Mouse (Mus musculus) retina, adult 2 months (tissue): ENCODE measurements at regions not wholly inside any gene's neighbourhood (a gene's known extent, or its start where the extent isn't known, plus 50 kb on each side); places are given as distances from the start of the nearest gene placed in this dataset.

Experiments
- DNase-seq: peaks from one replicate; pipeline ENCODE4 v3.0.0-alpha.2; 2012; ENCODE audit warnings: low read depth, low spot score

DNA sequence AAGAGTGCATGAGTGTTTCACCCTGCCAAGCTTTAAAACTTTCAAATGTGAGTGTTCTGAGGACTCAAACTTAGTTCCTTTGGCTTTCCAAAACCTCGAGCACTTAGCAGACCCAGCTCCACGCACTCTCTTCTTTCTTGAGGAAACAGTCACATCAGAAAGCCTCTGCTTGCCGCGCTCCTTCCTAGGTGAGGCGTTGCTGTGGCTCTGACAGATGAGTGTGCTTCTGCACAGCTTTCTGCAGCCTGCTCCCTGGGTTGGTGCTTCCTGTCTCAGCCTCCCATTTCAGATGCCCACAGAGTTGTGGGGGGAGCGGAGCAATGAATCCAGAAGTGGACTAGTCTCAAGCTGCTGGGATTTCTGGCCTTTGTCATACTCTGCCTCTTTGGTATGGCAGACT lies 95.3 kb upstream of the Id2 start:
- no peak for DNase-seq

DNA sequence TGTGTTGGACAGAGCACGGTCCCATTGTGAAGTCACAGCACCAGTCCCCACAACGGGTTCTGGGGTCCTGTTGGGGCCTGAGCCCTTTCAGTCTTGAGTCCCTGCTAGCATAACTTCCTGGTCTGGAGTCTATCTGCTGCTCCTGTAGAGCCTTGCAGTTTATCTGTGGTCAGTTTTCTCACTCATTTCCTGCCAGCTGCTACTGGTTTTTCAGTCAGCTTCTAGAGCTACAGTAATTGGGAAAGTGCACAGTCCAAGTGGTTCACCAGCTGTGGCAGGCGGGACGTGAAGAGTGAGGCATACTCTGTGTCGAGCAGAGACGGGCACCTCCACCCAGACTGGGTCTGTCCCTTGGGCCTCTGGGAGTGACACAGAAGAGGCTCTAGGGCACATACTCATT lies 93.4 kb upstream of the Id2 start:
- no peak for DNase-seq

DNA sequence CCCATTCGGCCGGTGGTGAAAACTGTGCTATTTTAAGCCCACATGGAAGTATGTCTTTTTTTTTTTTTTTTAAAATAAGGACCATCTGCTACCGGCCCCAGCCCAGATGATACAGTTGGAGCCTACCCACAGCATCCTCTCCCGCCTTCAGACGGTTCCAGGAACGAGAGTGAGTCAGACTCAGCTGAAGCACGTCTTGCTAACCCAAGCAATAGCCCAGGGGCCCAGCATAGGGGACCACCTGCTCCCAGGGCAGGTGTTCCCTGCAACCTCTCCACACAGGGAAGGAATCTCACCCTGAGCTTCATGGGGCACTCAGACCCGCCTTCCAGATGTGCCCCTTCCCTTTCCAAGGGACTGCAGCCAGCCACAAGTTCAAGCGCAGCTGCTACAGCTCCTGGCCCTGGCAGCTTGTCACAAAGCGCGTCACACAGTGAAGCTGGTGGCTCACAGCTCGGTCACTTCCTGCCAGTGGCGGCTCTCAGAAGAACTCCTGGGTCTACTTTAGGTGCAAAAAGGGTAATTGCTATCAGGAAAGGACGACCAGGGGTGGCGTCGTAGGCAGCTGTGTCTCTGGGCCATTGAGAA lies 92.3 kb upstream of the Id2 start:
- DNase-seq: no peak

DNA sequence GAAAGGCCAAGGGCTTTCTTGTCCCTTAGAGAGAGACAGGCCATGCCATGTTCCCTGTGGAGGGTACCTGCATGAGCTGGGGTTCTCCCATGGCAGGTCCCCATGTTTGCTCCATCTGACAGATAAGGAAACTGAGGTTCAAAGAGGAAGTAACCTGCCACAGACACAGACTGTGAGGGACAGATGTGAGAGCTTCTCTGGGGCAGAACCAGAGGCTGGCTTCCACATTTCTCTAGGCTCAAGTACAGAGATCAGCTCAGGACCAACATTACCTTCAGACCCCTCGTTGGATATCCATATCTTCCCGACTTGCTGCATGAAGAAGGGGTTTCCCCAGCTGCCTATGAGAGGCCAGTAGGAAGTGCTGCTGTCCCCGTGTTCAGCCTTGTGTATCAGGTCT lies 91.6 kb upstream of the Id2 start:
- no peak for DNase-seq

DNA sequence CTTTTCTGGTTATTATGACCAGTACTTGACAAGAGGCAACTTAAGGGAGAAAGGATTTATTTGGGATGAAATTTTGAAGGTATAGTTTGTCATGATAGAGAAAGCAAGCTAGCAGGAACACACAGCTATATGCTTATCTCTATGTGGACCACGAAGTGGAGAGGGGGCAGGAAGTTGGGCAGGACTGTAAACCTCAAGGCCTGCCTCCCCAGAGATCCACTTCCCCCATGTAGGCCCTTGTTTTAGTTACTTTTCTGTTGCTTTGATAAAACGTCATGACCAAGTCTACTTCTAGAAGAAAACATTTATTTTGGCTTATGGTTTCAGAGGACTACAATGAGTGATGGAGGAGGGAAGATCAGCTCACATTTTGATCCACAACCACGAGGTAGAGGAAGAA lies 90.3 kb upstream of the Id2 start:
- no peak for DNase-seq

DNA sequence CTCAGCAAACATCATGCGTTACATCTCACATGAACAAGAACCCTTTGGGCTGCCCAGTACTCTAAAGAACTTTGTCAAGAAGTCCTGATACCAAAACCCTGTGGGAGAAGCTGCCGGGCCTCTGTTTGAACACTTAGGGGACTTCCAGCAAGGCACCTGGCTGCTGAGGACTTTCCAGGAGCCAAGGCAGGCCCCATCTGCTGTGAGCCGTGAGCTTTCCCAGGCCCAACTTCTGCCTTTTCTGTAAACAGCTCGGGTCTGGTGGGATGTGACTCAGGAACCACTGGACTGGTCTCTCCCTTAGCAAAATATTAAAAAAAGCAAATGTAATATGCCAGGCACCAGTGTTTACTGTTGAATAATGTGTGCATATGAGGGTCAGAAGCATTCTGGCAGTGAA lies 85.7 kb upstream of the Id2 start:
- no peak for DNase-seq

DNA sequence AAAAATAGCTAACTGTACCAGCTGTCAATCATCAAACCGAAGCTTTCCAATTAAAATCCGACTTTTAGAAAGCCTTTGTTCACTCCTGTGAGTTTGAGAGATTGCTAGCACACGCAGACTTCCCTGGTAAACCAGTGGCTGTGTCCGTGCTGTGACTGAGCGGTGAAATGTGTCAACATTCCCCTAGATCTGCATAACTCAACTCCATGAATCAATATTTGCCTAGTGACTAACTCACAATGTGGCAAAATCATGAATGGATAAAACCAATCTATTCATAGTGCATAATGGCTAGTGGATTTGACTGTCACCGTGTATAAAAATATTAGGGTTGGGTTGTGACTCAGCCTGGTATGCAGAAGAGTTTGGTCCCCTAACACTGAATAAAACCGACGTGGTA lies 84.4 kb upstream of the Id2 start:
- no peak for DNase-seq

DNA sequence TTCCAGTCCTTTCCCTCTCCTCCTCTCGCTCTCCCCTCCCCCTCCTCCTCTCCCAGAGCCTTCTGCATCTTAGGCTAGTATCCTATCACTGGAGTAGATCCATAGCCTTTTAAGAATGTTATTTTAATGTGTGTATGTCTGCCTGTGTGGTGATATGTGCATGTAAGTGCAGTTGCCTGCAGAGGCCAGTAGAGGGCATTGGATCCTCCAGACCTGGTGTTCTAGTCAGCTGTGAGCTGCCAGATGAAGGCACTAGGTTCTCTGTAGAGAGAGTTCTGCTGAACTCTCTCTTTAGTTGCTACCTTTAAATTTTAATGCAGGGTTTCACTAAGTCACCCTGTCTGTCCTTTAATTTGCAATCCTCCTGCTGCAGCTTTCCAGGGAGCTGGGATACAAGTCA lies 83.9 kb upstream of the Id2 start:
- DNase-seq: no peak

DNA sequence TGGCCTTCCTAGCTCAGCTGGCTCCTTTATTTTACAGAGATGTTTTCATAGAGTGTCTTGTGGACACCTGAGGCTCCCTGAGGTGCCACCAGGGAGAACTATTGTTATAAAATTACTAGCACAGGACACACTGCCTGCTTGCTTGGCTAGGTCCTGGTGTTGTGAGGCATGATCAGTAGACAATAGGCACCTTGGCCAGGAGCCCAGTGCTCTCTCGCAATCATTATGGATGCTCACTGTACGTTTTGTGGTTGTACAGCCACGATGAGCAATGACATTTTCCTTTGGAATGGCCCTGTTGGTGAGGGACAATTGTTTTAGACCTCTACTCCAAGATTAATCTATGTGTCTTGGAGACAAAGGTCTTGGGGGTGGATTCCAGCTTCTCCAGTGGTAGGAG lies 83.3 kb upstream of the Id2 start:
- DNase-seq: no peak

DNA sequence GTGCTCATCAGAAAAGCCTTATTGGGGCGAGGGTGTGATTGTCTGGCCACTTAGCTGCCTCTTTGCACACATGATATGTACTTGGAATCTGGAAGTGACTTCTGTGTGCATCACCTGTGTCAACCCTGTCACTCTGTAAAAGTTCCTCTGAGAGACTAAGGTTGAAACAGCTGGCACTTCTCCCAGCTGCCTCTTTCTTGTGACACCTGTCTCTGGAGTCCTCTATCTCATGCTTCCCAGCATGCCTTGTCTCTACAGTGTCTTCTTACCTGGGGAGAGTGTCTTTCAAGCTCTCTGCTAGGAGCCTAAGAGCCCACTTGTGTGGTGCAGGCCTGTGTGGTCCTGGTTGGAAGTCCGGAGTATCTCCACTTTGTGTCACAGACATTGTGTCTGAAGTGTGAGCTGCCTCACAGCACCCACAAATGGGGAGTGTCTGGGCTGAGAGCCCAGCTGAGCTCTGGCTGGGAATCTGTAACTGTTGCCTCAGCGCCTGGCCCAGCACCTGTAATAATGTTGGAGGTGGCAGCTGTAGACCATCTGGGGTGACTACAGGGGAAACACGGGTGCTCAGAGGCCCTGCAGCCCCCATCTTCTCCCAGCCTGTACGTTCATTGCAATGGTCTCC lies 81.7 kb upstream of the Id2 start:
- no peak for DNase-seq

DNA sequence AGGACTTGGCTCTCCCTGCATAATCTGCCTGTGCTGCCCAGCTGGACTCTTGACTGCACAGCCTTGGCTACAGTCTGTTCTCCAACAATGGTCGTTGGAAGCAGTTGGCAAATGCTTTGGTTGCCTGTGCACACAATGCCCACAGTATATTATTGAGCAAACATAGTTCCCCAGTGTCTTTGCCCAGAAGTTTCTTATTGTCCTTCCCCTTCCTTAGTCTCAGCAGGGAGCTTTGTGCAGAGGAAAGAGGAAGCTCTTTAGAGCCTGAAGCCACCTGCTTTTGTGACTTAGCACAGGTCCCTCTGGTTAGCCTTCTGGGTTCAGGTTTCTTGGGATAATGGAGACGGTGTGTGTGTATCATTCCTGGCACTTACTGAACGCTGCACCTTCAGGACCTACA lies 80.9 kb upstream of the Id2 start:
- DNase-seq: no peak

DNA sequence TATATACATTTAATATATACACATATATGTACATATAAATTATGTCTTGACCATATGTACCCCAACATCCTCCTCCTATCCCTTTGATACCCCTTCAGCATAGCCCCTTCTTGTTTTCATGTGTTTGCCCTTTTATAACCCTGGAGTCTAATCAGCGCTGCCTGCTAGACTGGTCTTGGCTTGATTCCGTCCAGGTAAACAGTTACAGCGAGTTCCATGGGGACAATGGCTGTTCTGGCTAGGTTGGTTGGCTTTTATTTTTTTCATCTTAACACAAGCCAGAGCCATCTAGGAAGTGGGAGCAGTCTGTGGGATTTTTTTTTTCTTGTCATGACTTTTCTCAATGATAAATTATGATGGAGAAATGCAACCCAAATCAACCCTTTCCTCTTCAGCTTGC lies 79.6 kb upstream of the Id2 start:
- no peak for DNase-seq

DNA sequence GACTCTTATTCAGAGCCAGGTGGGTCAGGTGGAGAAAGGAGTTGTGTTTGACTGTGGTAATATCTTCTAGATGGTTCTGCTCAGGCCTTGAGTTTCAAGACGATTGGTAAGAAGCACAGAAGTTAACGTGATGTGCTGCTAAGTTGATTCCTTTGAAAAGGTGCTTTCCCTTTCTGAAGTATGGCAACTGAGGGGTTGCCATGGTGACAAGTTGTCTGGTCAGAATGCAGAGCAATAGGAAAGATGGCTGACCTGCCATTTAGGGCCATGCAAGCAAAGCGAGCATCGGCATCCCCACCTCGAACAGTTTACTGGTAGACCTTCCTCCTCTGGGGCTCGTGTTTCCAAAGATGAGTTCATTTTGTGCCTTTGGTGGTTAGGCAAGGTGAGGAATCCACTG lies 76.1 kb upstream of the Id2 start:
- no peak for DNase-seq

DNA sequence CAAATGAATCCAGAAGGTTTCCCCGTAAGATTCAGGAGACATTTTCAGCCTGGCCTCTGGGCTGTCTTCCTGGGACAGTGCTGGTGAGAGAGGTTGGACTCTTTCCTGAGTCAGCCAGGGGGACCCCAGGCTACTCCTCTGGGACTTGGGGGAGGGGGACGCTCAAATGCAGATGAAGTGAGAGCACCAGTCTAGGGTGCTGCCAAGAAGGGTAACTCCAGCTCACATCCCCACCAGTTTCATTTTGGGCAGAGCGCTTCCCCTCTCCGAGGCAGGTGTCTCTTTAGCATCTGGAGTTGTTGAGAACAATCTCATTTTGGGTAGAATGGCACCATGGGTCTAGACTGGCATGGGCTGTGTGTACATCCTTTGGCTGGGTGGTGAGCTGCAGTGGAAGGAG lies 75.5 kb upstream of the Id2 start:
- no peak for DNase-seq

DNA sequence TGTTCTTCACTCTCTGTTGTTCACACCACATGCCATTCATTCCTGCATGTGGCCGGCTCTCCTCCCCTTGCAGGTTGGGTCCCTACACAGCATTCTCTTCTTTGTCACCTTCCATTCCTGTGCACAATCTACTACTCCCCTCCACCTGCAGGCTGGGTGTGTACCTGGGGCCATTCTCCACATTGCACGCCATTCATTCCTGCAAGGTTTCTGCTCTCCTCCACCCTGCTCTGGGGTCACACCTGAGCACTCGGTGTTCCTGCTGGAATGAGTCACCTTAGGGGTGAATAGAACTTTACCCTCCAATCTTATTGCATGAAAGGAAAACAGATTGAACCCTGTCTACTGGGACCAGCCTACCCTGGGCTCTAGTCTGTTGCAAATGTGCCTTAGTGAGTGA lies 72.7 kb upstream of the Id2 start:
- DNase-seq: no peak

DNA sequence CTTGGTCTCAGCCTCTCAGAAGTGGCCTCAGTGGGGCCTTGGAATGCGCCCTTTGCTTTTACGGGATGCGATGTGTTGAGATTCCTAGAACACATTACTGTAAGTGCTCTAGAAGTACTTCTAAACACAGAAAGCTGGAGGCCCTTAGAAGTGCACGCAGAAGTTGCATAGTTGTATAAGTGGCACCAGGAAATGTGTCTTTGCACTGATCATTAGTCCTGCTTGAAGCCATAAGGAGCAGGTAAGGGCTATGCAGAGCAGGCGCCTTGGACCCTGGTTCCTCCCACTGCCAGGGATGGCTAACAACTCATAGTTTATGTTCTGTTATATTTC lies 71.2 kb upstream of the Id2 start:
- no peak for DNase-seq

DNA sequence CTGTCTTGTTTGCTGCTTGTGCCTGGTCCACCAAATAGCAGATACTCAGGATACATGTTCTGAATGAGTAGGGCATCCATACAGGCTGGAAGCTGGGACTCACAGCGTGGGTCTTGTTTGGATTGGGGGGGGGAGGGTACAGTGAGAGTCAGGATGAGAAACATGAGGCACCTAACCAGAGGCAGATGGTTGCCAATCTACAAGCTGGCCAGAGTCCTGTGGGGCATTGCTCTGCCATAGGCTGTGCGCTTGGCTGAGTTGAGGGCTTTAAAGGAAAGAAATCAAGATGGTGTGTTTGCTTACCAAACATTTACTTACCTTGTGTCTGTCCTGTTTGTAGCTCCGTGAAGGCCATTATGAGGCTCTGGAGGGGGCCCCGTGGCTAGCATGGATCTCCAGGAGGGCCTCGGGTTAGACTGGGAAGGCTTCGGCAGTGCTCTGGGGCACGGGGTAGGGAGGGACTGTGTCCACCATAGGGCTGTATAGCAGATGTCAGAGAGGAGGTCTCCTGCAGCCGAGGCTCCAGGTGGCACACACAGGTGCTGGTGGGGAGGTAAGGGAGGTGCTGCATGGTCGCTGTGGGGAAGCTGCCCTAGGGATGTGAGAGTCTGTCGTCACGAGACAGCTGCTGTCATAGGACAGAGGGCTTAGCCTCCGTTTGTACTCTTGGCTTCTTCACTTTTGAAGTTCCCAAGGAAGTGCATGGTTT lies 70.7 kb upstream of the Id2 start:
- no peak for DNase-seq

DNA sequence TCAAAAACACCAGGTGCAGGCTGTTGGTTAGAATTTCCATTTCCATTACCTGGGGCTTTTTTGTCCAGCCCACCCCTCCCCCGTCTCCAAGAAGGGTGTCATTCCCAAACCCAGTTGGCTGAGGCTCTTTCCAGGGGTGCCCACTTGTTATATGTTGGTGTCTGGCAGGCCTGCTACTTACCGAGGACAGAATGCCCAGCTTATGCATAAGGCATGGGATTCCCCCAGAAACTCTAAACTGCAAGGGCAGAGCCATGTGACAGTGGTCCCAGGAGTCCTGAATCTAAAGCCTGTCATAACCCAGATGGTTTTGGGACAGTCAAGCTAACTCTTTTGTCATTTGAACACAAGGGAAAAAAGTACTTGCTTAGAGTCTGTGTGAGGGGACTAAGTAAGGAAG lies 69.6 kb upstream of the Id2 start:
- DNase-seq: no peak

DNA sequence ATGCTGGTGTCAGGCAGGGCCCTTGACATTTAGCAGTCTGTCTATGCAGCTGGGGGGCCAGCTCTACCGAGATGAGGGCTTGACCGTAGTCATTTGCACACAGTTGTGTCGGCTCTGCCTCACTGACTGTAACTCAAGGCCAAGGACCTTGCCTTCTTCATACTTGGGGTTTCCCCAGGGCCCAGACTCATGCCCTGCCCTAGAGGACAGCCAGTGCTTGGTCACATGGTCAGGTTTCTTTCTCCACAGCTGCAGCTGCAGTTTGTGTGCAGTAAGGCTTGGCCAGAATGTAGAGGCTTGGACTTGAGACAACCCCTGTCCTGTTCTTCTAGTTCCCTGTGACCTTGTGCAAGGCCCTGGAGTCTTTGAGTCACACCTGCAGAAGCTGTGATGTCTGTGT lies 68.7 kb upstream of the Id2 start:
- no peak for DNase-seq

DNA sequence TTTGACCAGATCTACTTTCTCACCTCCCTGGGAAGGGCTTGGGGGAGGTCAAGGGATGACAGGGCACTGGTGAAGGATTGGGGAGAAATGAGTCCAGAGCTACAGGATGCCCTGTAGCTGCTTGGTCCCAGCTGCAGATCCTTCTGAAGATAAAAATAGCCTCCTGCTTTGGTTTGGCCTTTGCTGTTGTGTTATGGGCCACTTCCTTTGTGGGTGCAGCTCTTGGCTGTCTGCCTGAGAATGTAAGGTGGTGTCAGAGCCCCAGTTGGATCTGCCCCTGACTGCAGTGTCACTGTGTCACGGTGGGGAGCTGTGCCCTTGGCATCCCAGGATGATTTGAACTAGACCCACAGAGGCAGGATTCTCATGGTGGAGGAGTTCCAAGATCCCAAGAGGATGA lies 67.8 kb upstream of the Id2 start:
- DNase-seq: no peak

DNA sequence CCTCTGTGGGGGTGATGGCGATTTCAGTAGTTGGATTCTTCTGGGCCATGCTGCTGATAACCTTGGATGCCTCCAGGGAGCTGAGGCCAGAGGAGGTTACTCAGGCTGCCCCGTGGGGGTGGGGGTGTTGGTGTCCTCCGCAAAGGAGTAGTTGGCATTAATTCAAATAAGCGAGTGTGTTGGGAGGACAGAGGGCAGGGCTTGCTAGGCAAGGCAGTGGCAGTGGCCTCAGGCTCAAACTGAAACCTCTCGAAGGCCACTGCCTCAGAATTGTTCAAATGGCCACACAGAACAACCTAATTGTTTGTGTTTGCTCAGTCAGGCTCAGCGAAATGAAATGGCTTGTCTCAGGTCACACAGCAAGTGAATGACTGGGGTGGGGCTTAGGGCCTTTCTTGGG lies 66.6 kb upstream of the Id2 start:
- no peak for DNase-seq

DNA sequence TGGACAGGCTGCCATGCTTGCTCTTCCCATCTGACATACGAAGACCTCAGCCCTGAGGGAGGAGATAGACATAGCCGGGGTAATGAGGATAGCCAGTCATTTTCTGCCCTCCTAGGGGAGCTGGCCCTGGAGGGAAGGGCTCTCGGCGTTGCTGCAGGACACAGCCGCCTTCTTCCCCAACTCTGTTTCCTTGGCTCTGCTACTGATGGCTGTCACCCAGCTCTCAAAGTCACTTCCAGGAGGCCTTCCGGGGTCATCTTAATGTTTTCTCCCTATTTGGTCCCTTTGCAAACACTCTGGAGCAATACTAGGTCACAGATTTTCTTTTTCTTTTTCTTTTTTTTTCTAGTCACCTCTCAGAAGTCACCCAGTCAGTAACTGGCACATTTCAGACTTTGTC lies 65.9 kb upstream of the Id2 start:
- no peak for DNase-seq

DNA sequence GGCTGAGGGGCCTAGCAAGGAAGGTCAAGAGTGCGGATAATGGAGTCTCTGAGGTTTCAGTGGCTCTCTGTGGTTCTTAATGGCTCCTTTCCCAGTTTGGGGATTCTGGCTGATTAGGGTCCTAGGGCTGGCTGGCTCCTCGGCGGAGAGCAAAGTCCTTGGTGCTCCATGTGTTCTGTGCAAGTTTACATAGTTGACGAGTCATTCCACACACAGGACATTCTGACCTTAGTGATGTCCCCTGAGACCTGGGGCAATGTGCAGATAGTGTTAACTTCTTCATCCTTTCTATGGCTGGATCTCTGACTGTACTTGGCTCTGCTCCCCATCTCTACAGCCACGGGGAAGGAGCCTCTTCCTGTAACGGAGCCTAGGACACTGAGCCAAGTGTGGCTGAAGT lies 65.0 kb upstream of the Id2 start:
- no peak for DNase-seq
